Mouse (Mus musculus): ENCODE measurements around the gene AW549877. TPM values are rescaled to one million over a fixed set of nuclear protein-coding genes. Genes with fewer than 3 reads are reported as not detected.

AW549877 gene
- total RNA-seq, 2 experiments from 2014 or later = 8.2 to 22.5 TPM

Other genes with a start within 250 kb of the AW549877 start
- 2.3 and 7.4 TPM in 2 replicates for gene Fbxo4, start 16.2 kb downstream of the AW549877 start, total RNA-seq (2014; fragmentation: Nextera tagmentation)
- 10.7 and 13.3 TPM in 2 replicates for gene Fbxo4, start 16.2 kb downstream of the AW549877 start, total RNA-seq (2017)
- gene Oxct1, start 30.6 kb upstream of the AW549877 start, total RNA-seq (2014; fragmentation: Nextera tagmentation) = 51.3 and 65.2 TPM in 2 replicates
- gene Oxct1, start 30.6 kb upstream of the AW549877 start, total RNA-seq (2017) = 158 and 217 TPM in 2 replicates